Mouse (Mus musculus): ENCODE results near the gene Dkkl1.
"Not testable (repeated sequence)": the region's sequence is repeated elsewhere in the genome, so short reads cannot be mapped to it uniquely, and the experiment has no call there.

Gene Dkkl1

DNA sequence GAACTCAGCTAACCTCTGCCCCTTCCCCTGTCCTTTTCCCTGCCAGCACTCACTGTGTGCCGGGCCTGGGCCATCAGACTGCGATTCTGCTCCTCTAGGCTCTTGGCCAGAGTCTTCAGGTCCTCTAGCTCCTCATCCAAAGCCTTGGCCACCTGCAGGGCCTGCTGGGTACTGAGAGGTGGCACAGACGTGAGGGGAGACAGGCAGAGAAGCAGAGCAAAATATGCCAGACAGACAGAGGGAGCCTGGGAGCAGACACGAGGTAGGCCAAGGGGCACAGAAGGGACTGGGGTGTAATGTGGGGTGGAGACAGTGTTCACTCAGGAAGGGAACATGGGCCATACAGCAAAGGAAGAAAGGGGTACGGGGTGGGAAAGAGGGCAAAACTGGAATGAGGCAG, 18.5 kb downstream of the Dkkl1 start:
- no peak for DNase-seq (ENCODE audit: low spot score)

DNA sequence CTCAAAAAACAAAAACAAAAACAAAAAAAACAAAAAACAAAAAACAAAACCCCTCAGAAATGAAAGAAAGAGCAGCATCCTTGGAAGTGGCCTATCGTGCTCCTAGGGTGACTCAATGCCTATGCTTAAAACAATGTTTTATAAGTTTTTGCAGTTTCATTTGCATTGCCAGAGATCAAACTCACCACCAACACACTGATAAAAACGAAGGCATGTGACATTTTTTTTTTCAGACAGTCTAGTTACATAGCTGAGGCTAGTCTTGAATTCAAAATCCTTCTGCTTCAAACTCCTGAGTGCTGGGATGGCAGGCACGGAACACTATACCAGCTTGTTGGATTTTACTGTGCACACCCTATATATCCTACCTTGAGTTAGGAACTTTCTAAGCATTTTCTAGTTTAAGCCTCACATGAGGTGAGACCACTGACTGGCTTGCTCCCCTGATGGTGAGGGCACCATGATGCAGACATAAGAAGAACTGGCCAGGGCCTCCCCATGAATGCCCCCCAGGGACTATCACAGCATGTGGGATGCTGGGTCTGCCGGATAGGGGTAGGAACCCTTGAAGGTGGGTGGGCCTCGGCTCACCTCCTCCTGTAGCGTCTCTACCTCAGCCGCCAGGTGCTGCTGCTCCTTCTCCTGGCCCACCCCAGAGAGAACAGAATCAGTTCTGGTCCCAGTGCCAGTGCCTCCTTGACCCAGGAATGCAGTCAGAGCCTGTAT, 19.2 kb downstream of the Dkkl1 start:
- DNase-seq (ENCODE audit: low spot score), result no peak

DNA sequence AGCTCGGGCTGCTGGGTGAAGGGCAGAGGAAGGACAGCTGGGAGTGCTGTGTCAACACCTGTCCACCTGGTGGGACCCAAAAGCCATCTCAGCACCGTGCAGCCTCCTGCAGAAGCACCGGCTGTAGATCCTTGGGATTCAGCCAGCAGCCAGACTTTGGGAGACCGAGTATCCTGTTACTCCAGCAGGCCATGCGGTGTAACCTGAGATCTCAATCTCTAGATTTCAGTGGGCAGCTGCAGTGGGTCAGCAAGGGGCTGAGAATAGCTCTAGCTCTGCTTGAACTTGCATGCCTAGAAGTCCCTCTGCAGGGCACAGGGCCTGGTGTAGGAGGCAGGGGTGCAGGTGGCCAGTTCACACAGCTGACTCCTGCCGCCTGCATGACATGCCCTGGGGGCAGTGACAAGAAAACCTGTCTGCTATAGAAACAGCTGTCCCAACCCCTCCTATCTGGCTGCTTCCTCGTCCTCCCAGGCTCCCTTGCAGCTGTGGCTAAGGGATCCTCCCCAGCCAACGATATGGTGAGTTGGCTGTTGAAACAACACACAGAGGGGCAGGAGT, 20.1 kb downstream of the Dkkl1 start:
- peak; percentile 81 for DNase-seq (ENCODE audit: low spot score)

DNA sequence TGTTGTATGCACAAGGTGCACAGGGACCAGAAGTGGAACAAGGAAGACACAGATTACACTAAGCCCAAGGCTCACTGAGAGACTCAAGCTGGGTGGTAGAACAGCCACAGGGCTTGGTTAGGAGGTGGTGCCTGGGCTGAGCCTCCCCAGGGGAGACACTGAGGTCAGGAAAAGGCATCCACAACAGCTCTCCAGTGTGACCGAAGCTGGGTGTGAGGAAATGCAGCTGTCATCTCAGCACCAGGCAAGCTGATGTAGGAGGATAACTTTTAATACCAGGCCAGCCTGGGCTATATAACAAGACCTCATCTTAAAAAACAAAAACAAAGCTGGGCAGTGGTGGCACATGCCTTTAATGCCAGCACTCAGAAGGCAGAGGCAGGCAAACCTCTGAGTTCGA, 20.8 kb downstream of the Dkkl1 start:
- DNase-seq (ENCODE audit: low spot score), result no peak

DNA sequence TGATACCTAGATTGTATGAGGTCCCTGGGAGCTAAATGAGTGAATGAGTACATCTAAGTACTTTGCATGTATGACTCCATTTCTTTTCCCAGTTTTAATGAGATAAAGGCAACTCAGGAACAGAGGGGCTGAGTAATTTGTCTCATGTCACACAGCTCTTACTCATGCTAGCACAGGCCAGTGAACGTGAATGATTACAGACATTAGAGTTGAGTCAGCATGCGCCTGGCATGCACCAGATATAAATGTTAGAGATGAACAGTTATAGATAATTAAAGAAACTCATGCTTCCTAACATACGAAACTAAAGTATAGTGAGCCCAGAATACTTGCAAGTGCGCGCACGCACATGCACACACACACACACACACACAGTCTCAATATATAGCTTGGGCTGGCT, 21.8 kb downstream of the Dkkl1 start:
- DNase-seq (ENCODE audit: low spot score), result no peak

DNA sequence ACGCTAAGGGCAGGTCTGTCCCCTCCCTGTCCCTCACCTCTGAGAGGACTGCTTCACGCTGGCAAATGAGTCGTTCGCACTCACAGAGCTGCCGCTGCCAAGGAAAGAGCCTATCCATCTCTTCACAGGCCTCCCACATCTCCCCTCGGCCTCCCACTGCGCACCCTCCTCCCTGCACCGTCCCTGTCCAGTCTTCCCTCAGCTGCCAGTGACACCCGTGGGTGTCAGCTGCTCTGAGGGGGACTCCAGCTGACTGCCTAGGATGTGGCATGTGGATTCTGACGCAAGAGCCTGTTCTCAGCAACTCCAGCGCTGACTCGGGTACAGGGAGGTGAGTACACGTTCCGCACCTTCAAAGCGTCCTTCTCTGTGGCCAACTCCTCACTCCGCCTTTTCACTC, 22.3 kb downstream of the Dkkl1 start:
- DNase-seq (ENCODE audit: low spot score), result no peak

DNA sequence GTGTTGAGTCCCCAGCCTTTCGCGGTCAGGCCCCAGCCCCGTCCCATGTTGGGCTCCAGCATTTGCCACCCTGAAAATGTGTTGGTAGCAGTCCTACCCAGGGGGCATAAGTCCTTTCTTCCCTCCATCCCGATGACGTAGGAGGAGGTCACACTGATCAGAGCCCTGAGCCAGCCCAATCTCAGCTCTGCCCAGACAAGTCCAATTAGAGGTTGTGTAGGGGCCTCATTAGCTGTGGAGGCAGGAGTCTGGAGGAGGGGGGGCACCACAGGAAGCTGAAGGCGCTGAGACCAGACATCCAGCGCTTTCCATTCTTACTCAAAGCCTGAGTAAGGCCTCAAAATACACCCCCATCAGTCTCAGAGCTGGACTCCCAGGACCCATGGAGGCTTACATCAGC, 26.0 kb downstream of the Dkkl1 start:
- no peak for DNase-seq (ENCODE audit: low spot score)

DNA sequence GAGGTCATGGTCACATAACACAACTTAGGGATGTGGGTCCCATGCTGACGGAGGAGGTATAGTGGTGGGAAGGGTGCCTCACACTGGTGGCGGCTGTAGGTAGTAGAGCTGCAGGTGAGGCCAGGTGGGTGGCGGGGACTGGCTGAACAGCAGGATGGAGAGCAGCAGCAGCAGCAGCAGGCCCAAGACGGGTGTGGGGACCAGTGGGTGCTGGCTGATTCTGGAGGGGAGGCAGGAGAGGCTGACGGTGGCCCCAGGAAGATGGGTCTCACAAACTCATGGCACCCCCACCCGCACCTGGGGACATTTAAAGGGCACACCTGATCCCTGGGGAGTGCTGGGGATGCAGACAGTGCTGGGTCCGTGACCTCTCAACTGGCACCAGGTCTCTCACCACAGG, 28.3 kb downstream of the Dkkl1 start:
- no peak for DNase-seq (ENCODE audit: low spot score)

DNA sequence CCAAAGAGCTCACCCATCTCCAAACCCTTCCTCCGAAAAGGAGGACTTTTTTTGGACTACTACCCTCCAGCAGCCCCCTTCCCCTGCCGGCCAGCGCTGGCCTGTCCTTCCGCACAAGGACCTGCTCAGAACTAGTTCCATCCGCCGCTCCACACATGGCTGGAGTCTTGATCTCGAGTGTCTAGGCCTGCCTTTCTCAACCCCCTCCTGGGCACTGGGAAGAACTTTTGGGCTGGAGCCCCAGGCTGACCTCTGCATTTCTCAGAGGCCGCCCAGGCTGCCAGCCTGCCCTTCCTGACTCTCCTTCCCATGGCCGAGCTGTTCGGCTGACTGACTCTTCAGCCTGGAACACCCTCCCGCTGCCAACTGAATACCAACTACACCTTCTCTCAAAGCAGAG, 29.3 kb downstream of the Dkkl1 start:
- no peak for DNase-seq (ENCODE audit: low spot score)

DNA sequence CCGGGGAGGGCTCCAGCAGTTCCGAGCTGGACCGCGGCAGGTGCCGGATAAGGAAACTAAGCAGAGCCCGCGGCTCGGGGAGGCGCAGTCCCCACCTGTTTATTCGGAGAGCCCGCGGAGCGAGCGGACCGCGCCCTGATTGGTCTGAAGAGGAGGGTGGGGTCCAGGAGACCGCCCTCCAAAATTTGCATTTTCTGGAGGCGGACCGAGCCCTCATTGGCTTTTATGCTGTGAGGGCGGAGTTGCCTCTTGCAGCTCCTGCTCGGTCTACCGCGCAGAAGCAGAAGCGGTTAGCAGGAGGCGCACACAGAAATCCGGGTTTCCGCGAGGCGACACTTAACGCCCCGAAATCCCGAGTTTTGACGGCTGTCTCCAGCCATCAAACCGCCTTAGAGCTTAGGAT, 29.7 kb downstream of the Dkkl1 start:
- peak; percentile 93 for DNase-seq (ENCODE audit: low spot score)

DNA sequence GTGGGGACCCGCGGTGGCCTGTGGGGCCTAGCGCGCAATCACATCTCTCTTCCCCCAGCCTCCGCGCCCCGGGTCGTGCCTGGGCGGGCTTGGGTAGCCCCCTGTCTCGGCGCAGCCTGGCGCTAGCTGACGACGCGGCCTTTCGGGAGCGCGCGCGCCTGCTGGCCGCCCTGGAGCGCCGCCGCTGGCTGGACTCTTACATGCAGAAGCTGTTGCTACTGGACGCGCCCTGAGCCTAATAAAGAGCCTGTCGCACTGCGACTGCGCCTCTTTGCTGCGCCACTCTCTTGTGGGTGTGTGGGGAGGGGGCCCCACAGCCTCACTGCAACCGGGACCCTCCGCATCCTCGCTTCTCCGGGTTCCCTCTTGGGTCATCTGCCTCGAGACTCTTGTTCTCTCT, 30.4 kb downstream of the Dkkl1 start:
- peak; percentile 38 for DNase-seq (ENCODE audit: low spot score)

DNA sequence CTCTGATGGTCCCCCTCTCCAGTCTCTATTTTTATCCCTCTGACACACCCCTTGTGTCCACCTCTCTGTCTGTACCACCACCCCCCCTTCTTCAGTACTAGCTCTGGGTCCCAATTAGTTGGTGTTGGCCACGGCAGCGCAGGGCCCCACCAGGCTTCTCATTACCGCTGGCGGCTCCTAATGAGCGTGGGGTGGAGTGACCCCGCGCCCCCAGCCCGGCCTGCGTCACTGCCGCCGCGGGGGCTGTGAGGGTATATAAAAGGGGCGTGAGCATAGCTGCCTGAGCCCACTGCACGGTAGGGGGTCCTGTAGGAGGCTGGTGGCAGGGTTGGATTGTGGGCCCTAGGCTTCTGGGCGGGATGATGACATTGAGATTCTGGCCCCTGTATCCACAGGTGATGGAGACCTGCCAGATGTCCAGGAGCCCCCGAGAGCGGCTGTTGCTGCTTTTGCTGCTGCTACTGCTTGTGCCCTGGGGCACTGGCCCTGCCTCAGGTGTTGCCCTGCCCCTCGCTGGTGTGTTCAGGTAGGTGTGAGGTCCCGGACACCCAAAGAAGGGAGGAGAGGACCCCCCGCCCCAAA, 31.0 kb downstream of the Dkkl1 start, which contains the start of gene Pth2:
Gene Pth2 (plus strand): TSS at position 100 of the 582 bp plus-strand sequence.
- DNase-seq (ENCODE audit: low spot score), result no peak

DNA sequence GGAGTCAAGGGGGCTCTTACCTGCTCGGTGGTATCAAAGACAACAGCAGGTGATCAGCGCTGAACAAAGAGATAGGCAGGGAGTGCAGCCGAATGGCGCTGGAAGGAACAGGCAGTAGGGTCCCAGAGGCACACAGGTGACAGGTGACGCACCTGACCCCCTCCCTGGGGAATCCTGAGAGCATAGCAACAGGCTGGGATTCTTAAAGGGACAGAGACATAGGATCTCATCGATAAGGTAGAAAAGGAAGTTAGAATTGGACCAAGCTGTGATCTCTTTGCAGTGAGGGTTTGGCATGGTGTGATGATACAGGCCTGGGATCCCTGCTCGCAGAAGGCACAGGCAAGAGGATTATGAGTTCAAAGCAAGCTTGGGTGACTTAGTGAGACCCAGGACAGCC, 32.5 kb downstream of the Dkkl1 start, which contains the start of gene Gfy:
Gene Gfy (minus strand): TSS at position 101 of the 400 bp plus-strand sequence.
- no peak for DNase-seq (ENCODE audit: low spot score)

DNA sequence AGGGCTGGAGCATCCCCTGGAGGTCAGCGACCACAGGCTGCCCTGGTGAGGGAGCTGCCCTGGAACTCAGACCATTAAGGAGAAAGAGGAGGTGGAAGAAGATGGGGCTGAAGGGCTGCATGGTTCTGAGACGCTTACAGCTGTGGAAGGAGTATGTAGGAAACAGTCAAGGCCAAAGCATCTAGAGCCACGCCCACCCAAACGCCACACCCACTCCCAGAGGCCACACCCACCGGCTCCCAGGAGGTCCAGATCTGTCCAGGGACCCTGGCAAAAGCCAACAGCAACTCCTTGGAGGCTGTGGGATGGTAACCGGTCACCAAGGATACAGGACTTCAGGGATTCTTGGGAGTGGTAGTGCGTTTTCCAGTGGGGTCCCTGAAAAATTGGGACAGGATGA, 33.4 kb downstream of the Dkkl1 start:
- no peak for DNase-seq (ENCODE audit: low spot score)

DNA sequence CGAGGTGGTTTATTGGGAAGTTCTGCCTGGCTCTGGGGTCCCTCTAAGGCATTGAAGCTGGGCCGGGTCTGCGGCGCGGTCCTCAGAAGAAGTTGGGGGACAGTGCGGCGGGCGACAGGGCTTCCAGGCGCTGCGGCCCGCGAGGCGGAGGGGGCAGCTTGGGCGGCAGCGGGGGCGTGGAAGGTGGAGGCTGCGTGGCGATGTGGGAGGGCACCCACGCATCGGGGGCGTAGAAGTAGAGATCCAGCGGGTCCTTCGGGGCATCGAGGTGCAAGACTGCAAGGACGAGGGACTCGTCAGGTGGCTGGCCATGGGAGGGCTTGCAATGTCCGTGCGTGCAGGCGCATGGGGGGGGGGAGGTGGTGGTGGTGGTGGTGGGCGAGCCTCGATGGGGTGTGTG, 35.6 kb downstream of the Dkkl1 start:
- no peak for DNase-seq (ENCODE audit: low spot score)

DNA sequence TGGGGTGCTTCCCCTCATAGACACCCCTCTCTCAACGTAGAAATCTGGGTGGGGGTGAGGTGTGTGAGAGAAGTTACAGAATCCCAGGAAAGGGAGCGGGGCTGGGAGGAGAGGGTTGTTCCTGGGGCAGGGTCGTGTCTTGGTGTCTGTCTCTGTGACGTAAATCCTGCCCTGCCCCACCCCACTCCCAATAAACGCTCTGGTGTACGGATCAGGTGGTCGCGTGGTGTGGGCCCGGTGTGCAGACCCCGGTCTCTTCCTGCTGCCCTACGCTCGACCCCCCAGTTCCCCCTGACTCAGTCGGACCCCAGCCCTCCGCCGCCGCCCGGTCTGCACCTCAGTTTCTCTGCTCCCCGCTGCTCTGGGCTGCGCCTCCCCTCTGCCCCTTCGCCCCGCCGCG, 36.0 kb downstream of the Dkkl1 start:
- no peak for DNase-seq (ENCODE audit: low spot score)

DNA sequence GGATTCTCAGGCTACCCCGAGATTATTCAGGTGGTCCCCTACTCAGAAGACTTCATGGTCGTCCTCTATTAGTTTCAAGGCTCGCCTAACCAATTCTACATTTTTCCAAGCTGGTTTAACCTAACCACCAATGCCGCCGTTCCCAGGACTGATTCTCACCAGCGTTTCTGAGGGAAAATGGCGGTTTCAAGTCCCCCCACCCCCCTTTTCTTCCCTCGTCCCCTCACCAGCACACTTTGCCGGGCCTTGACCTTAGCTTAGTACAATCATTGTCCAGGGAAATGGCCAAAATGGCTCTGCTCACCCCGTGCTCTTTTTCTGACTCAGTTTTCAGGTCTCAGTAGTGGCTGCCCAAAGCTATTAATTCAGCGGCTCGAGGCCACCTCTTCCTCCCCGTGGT, 36.5 kb downstream of the Dkkl1 start:
- DNase-seq (ENCODE audit: low spot score), result peak; percentile 31

DNA sequence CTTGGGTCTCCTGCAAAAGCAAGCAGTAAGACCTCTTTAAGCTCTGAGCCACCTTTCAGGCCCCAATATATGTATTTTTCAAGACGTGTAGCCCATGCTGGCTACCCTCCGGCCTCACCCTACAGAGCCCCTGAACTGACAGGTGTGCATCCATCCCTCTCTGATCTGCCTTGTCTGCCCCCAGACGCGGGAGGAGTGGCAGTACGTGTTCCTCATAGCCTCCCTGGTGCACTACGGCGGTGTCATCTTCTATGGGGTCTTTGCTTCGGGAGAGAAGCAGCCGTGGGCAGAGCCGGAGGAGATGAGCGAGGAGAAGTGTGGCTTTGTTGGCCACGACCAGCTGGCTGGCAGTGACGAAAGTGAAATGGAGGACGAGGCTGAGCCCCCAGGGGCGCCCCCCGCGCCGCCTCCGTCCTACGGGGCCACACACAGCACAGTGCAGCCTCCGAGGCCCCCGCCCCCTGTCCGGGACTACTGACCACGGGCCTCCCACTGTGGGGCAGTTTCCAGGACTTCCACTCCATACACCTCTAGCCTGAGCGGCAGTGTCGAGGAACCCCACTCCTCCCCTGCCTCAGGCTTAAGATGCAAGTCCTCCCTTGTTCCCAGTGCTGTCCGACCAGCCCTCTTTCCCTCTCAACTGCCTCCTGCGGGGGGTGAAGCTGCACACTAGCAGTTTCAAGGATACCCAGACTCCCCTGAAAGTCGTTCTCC, 37.2 kb downstream of the Dkkl1 start:
- DNase-seq (ENCODE audit: low spot score), result peak; percentile 54

DNA sequence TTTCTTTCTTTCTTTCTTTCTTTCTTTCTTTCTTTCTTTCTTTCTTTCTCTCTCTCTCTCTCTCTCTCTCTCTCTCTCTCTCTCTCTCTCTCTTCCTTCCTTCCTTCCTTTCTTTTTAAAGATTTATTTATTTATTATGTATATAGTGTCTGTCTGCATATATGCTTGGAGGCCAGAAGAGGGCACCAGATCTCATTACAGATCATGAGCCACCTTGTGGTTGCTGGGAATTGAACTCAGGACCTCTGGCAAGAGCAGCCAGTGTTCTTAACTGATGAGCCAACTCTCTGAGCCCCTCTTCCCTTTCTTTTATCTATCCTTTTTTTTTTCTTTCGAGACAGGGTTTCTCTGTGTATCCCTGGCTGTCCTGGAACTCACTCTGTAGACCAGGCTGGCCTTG, 38.2 kb downstream of the Dkkl1 start:
- DNase-seq (ENCODE audit: low spot score), result not testable (repeated sequence)

DNA sequence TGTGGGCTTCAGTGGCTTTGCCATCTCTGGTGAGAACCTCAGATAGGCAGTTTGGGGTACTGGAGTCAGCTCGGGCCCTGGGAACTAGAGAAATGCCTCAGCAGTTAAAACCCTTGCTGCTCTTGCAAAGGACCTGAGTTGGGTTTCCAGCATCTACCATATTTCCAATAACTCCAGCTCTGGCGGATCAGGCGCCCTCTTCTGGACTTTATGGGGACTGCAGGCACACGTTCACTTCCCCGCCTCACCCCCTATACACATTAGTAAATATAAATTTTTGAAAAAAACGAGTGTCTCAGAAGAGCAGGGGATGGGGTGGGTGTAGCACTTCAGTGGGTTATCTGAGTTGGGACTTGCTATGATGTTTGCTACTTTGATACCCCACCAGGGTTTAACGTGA, 39.0 kb downstream of the Dkkl1 start:
- DNase-seq (ENCODE audit: low spot score), result no peak

DNA sequence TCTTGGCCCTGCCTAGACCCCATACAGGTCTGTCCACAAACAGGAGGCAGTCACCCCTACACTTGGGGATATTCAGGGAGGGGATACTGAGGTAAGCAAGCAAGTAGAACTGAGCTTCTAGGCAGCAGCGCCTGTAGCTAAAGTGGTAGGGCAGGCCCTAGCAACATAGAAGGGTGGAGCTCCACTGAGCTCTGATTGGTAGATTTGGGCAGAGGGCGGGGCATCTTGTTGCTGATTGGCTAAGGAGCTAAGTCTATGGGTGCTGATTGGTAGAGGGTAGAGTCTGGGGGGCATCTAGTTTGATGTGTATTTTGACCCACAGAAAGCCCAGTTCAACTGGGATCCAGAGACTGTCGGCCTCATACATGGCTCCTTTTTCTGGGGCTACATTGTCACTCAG, 42.5 kb downstream of the Dkkl1 start:
- DNase-seq (ENCODE audit: low spot score), result no peak

DNA sequence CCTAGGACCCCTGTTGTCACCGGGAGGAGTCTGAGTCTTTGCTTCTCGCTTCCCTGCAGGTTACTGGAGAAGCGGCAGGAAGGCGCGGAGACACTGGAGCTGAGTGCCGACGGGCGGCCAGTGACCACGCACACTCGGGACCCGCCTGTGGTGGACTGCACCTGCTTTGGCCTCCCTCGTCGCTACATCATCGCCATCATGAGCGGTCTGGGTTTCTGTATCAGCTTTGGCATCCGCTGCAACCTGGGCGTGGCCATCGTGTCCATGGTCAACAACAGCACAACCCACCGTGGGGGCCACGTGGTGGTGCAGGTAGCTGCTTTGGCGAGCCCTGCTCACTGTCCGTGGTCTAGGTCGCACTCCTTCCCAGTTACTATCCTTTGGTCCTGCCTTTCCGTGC, 43.3 kb downstream of the Dkkl1 start:
- no peak for DNase-seq (ENCODE audit: low spot score)
